Mouse (Mus musculus) layer of hippocampus, adult 9-10 months (tissue): ENCODE results near the gene Rfk.

Source experiments
- DNase-seq: peaks from one replicate; pipeline ENCODE4 v3.0.0; 2022; ENCODE audit warnings: low spot score

Gene Rfk

DNA sequence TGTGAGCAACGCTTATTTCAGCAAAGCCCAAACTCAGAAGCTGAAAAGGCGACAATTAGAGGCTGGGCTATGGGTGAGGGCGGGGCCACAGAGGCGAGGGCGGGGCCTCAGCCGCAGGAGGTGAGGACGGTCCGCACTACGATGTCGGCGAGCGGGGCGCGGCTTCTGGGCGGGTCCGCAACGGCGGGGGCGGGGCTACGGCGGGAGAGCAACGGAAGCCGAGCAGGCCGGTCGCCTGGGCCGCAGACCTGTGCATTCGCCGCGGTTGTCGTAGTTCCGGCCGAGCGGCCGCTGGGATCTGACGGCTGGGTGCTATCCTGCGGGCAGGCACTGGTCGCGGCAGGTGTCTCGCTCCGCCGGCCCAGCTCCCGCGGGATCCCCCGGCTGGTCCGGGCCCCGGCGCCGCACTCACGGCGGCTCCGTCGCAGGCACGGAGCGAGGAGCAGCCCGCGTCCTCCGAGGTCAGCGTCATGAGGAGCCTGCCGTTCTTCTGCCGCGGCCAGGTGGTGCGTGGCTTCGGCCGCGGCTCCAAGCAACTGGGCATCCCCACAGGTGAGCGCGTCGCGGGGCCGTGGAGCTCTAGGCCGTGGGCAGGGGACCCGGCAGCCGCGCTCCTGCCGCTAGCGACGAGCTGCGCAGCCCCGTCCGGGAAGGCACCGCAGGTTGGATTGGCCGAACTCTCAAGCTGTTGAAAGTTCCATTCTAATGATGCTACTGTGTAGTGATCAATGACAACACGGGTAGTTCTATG is at the start of gene Rfk:
Rfk (plus strand) TSS at position 203 of the 751 bp plus-strand sequence.
- DNase-seq = peak; percentile 24

DNA sequence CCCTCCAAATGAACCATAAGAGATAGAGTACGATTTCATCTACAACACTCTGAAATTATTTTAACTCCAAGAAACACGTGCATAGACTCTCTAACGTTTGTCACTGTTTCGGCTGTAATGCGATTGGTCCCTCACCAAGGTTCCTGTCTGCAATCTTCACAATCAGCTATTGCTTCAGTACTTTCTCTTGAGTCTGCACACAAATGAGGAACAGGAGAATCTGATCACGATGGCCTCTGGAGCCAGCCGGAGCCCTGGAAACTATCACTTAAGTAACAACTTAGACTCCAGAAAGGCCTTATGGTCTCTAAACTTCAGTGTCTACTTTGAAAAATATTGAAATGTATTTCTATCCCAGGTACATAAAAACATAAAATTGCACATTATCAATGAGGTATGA is 49.0 kb upstream of the Rfk start:
- DNase-seq = no peak

DNA sequence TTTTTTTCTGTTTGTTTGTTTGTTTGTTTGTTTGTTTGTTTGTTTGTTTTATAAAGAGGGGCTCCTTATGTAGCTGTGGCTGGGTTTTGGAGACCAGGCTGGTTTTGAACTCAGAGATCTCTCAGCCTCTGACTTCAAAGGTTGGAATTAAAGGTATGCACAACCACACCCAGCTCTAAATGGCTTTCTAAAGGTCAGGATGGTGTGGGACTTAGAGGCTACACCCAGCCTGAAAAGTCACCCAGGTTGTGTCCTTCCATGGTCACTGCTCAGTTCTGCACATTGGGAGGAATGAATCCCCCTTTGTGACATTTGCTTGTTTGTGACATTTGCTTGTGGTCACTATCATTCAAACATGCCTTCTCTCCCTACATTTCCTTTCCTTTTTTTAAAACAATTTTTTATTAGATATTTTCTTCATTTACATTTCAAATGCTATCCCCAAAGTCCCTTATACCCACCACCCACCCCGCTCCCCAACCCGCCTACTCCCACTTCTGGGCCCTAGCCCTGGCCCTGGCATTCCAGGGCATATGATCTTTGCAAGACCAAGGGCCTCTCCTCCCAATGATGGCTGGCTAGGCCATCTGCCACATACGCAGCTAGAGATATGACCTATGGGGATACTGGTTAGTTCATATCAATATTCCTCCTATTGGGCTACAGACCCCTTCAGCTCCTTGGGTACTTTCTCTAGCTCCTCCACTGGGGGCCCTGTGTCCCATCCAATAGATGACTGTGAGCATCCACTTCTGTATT is 46.9 kb upstream of the Rfk start:
- DNase-seq = no peak

DNA sequence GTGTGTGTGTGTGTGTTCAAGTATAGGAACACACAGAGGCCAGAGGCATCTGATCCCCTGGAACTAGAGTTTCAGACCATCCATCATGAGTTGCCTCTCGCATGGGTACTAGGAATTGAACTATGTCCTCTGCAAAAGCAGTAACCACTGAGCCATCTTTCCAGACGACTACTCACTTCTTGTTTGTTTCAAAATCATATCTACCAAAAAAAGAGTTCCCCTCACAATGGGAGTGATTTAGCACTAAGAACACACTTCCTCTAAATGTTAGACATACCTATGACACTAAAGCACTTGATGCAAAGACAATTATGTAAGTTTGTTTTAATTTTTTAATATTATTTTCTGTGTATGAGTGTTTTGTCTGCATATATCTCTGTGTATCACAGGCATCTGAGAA is 46.0 kb upstream of the Rfk start:
- no peak for DNase-seq

DNA sequence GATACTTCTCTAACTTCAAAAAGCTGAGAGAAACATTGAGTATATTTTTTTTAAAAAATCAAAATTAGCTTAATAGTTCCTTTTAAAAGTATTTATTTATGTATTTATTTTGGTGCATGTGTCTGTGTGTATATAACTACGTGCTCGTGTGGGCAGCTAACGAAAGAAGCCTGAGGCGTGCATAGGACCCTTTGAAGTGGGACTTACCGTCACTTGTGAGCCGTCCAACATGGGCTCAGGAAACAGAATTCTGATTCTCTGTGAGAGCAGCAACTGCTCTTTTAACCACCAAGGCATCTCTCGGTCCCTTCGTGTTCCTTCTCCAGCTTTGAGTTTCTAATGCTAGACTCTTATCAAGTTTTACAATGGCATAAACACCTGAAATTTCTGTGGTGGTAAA is 40.1 kb upstream of the Rfk start:
- DNase-seq = no peak

DNA sequence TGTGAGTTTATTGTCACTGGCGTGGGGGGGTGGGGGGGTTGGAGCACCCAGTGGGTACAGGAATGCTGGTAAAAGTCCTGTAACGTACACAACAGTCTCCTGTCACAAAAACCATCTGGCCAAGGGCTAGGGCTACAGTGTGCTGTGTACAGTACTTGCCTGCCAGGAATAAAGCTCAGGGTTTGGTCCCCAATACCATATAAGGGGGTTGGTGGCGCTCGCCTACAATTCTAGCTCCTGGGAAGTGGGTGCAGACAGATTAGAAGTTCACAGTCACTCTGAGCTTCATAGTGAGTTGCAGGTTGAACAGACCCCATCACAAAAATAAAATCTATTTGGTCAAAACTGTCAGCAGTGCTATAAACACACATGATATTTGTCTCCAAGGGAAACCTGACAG is 39.5 kb upstream of the Rfk start:
- DNase-seq = no peak

DNA sequence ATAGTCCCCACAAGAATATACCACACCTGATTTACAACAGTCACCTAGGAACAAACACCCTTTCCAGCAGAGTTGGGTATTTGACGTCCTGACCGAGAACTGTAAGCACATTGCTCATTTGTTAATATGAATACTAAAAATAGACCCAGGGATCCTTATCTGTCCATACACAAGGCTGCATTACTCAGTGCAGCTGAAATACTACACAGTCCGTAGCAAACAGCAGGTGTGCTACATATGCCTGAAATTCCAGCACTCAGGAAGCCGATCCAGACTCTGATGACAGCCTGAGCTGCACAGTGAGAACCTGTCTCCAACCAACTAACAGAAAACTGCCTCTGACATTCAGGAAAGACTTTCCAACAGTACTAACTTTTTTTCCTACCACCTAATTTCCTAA is 39.0 kb upstream of the Rfk start:
- DNase-seq = no peak

DNA sequence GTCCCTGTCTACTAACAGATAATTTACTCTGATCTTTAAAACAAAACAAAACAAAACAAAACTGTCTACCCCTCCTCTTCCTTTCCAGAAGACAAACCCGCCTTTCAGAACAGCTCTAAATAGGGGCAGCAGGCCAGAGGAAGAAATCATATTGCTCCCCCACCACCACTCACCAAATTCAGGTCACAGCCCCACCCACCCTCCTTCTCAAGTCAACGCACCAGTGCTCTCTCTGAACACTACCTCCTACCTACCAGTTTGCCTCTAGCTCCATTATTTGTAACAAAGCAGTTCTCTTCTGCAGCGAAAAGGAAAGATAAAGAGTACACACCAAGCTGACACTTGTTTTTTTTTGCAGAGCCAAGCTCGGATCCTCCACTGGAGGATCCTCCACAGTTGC is 38.5 kb upstream of the Rfk start:
- DNase-seq = no peak

DNA sequence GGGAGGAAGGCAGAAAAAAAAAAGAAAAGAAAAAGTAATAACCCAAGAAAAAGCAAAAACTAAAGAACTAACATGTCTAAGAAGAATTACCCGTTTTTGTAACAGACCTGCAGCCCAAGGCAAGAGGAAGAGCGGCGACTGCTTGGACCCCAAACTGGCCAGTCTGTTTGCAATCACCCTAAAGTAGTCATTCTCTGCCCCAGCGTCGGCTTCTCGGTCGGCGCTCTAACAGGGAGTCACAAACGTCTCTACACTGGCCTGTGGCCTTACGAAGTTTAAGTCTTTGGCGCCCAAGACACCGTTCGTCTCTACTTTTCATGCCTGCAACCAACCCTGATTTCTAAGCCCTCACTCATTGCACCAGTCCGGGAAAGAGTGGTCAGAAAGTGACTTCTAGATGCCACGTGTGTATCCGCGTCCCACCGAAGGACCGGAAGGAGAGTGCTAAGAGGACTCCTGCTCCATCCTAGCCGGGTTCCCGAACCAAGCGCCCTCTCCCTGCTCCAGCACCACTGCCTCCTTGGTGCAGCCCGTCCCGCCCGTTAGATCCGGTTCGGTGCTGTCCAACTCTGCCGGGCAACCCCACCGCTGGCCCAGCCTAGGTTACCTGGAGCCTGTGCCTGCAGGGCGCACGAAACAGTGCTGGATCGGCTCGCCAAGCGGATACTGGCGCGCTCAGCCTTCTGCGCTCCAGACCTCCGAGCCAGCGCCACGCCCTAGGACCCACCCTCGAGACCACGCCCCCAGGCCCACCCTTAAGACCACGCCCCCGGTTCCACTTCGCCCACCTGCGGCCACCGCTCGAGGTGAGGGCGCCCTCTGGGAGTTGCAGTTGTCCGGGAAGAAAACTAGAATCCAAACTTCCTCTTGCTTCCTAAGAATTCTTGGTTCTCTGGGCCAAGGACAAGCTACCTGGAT is 37.6 kb upstream of the Rfk start:
- no peak for DNase-seq

DNA sequence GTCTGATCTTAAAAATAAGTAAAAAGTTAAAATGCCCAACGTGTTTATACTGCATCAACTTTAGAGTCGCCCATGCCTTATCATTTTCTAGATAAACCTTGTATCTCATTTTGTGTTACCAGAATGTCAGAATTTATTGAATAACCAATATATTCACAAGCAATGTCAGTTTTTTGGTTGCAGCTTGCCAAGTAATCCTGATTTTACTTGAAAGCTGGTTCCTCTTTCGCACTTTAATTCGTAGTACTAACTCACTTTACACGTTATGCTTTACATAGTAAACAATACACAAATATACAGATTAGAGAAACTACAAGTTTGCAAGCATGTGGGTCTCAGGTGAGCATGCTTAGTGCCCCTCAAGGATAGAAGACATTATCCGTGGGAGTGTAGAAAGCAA is 36.9 kb upstream of the Rfk start:
- no peak for DNase-seq

DNA sequence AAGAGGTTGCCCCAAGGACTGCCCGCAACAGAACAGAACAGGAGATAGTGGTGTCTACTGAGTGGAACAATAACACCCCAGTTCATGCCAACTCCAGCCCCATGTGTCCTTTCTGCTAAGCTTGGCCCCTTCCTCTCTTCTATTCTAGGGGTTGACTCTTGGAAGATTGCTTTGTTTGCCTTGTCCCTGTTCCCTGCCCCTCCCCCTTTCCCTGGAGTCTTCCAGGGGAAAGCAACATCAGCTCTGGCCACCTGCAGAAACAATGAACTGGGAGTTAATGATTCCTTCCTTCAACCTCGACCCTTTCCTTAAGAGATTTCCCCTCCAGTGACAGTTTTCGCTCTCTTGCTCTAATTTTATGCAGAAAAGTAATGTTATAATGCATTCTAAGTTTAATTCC is 36.5 kb upstream of the Rfk start:
- no peak for DNase-seq

DNA sequence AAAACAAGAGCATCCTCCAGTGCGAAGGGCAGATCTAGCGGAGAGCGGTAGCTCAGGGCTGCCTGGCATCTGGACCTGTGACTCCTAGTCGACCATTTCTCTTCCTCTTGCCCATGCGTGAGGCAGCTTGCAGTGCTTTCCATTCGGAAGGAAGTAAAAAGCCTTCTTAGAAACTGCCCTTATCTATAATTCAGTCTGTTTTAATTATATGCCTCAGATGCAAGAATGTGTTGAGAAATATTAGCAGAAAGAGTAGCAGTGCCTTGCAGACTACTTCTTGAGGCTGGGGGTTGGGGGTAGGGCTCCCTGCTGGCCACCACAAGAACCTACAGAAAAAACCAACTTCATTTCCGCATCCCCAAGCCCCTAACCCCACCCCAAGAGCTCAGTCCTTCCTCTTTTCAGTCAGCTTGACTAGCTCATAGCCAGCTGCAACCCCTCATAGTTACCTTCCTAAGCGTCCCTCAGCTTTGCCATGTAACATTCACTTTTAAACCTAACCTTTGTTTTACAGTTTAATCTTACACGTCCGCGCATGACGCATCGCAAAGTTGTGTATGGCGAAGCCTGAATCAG is 34.4 kb upstream of the Rfk start:
- DNase-seq = no peak

DNA sequence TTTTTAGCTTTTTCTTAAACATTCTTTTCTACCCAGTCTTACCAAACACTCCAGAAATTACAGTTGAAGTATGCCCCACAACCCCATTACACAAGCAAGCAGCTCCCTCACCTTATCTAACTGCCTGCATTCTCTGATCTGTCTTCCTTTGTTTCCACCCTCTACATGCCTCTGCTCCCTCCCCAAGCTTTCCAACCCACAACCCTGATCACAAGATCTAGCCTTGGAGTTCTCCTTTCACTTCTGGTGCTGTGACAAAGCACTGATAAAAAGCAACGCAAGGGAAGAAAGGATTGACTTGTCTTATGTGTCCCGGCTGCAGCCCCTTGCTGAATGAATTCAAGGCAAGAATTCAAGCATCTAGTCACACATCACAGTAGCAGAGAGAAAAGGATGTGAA is 32.7 kb upstream of the Rfk start:
- DNase-seq = no peak

DNA sequence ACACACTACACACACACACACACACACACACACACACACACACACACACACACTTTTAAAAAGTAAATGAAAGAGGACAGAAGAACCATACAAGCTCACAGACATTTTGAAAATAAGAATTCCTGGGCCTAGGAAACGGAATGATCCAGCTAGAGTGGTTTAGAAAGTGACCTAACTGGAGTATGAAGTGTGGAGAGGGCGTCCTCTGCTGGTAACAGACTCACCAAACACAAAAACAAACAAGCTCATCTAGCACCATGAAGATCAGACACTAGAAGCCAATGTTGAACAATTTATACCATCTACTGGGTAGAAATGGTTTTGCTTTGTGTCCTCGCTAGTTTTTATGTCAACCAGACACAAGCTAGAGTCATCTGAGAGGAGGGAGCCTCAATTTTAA is 29.1 kb upstream of the Rfk start:
- DNase-seq = no peak

DNA sequence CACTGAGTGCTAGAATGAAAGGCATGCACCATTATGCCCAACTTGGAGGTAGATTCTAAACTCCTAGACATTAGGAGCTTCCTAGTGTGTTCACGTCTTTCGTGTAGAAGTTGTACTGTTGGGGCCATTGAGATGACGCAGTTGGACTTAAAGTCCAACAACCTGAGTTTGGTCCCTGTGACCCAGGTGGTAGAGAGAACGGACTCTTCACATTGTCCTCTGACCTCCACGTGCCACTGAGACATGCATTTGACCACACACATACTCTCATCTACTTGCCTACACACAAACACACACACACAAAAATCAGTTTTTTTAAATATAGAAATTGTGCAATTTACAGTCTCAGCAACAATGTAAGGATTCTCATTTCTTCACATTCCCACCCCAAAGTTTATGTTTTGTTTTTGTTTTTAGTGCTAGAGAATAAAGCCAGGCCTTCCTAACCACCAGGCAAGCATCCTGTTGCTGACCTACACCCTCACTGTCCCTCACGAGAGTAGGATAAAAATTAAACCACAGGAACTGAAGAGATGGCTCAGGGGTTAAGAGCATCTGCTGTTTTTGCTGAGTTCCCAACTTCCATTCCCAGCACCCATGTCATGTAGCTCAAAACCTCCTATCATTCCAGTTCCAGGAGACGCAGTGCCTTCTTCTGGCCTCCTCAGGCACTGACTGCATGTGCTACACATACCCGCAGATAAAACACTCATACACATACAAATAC is 27.3 kb upstream of the Rfk start:
- DNase-seq = no peak

DNA sequence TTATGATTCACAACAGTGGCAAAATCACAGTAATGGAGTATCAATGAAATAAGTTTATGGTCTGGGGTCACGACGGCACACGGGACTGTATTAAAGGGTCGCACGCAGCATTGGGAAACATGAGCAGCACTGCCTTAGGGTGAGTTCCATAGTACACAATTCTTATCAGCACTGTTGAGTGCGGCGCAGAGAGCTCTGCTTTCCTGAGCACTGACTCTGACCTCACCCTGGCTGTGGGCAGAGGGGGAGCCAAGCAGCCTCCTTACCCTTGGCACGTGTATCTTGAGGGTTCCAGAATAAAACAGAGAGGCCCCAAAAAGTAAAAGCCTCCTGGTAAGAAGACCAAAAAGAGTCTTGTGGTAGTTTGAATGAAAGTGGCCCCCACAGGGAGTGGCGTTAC is 25.3 kb upstream of the Rfk start:
- DNase-seq = no peak

DNA sequence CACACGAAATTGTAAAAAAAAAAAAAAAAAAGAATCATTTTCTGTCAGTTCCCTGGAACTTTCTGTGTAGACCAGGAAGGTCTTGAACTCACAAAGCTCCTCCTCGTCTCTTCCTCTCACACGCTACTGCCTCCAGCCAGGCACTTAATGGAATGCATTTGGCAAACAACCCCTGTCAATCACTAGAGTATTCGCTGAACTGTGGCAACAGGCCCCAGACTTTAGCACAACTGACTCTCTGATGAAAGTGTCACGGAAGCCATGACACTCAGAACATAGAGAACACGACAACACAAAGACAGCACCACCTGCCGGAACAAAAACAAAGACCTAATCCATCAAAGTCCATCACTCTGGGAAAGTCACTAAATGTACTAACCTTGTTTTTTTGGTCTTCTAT is 24.3 kb upstream of the Rfk start:
- DNase-seq = no peak

DNA sequence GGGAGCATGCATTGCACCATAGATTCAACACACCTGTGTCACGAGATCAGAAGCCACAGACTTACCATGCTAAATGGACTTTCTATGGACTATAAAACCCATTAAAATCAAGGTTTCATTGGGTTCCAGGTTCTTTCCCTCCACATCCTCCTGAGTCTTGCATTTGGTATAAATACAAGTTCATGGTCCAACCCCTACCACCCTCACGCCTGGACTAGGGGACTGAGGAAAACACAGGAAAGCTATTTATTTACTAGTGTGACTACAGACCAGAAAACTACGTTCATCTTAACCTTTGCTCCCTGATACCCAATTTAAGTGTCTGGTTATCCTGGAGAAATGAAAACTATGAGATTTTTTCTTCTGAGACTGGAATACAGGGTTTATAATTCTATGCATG is 21.1 kb upstream of the Rfk start, which contains the start of gene Gcnt1:
Gcnt1 (minus strand) TSS at position 144 of the 400 bp plus-strand sequence.
- no peak for DNase-seq

DNA sequence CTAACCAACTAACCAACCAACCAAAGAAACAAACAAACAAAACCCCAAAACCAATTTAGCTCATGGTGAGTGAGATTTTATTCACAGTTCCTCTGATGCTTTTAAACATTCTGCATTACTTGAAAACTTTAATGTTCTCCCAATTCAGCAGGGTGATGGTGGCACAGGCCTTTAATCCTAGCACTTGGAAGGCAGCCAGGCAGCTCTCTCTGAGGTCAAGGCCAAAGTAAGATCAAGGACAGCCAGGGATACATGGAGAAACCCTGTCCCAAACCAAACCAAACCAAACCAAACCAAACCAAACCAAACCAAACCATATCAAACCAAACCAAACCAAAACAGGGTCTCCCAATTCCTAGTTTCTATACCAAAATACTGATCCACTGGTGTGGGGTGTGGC is 15.0 kb upstream of the Rfk start:
- DNase-seq = no peak

DNA sequence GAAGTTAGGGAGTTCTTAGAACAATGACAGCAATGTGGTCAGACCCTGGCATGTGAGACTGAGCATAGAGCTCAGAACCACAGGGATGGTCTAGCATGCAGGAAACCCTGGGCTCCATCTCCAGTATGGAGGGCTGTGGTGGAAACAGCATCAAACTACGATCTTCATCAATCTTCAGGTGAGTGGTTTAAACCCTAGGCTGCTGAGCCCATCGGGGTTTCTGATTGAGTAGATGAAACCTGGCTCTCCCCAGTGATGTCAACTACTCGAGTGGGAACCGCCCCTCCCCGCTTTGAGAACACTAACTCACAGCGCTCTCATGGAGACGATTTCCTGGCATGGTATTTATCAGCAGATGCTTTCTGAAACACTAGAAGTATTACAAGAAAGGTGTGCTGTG is 13.3 kb upstream of the Rfk start:
- DNase-seq = no peak

DNA sequence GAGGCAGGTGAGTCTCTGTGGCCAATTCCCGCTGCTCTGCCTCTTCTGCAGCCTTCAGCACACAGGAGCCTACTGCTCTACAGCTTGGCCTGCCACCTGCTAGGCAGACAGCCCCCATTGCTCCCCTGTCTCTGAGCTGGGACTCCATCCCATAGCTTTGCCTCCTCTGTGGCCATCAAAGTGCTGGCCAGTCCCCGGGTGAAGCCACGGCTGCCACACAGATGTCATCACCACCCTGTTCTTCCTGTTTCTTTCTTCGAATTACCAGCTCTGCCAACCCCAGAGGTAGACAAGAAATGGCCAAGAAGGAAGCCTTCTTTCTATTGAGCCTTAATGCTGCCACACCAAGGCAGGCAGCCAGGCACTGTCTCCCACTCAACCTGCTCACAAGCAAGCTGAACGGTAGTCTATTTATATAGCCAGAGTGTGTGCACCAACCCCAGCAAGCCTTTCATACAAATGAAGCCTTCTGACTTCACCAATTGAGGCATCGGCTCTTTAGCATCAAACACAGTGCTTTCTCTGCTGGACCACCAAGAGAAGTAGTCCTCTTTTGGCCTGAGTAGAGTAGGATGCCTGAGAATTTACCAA is 10.9 kb upstream of the Rfk start:
- DNase-seq = no peak
